Mouse (Mus musculus) cerebellum, postnatal 4 days (tissue): ENCODE results near the gene Commd4.
"Not testable (repeated sequence)": the region's sequence is repeated elsewhere in the genome, so short reads cannot be mapped to it uniquely, and the experiment has no call there.

ENCODE experiments used
- DNase-seq, 2 experiments: peaks; one replicate each; pipeline ENCODE4 v3.0.0; 2022; ENCODE audit warnings: low spot score in 2 of 2, mixed read lengths in 1 of 2

Gene Commd4

DNA sequence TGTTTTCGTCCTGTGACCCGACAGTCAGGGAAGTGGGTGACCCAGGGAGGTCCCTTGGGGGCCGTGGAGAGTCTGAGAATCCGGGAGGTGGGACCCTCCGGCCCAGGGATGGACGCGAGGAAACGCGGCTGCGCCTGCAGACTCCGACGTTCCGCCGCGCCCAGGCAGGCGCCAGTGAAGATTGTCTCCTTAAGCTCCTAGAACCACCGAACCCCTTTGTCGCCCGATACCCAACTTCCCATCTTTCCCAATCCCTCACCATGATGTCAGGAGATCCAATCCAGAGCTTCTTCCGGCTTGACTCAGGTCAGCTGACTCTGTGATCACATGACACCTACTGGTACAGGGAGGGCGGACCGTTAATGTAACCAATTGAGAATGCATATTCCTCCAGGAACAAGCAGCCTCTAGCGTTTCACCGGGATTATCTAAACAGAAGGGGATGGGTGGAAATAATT, at the start of gene Commd4:
Gene Commd4, minus strand, starts transcription at position 319 of the 458 bp plus-strand sequence.
- DNase-seq: peak; percentile 68 to 89

- no peak for DNase-seq
These were observed 48.8 kb upstream of the Commd4 start for GRCm38 (mm10) chr9:57206896-57207295.

DNA sequence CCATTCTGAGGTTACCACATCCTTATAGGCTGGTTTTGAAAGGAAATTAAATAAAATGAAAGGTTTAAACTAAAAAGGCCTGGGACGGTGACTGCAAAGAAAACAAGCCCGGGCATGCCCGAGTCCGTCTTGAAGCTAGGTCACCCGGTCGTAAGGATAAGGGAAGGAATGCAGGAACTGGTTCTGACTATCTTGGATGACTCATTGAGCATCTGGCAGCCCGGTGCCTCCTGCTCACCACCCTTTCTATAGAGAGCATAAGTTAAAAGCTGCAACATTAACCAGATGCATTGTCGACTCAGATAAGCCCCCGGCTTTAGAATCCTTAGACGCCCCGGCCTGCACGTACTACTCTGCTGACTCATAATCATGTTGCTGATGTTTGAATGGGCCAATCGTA, 45.4 kb upstream of the Commd4 start:
- DNase-seq: not testable (repeated sequence)

DNA sequence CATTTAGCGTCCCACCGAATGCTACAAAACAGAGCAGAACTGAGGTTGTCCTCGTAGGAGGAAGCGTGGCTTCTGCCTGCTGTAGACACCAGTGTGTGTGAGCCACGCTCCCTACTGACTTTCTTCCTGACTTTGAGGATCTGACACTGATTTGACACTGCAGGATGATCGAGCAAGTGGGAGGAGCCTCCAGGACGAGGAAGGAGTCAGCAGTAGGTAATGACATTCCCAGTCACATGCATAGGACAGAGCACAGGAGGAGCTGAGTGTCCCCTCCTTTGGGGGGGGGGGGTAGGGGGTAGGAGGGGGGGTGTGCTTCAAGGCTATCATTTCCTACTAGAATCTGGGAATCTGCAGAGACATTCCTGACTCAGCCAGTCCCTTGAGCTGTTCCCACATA, 44.9 kb upstream of the Commd4 start:
- DNase-seq: no peak

DNA sequence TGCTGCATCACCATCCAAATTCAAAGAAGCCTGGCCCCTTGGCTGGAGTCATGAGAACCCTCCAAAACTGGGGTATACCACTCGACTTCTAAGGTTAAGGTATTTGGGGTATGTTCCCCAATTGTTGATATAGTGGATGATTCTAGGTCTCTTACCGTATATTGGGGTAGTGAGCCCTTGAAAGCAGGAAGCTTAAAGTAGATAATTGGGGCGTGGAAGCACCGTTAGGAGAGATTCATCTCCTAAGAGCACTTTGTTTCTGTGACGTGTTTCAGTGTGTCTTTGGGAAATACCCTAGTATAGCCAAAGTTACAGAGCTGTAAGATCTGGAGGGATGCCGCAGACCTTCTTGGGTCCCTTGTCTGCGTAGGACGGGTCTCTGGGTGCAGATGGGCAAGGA, 39.3 kb upstream of the Commd4 start:
- no peak for DNase-seq

GRCm38 (mm10) chr9:57196708-57197107, 38.6 kb upstream of the Commd4 start:
- no peak for DNase-seq

- DNase-seq: no peak
These were observed 10.3 kb upstream of the Commd4 start for GRCm38 (mm10) chr9:57168411-57168810.

- DNase-seq: no peak
These were observed 8.0 kb upstream of the Commd4 start for GRCm38 (mm10) chr9:57166173-57166572.

GRCm38 (mm10) chr9:57163137-57163536, 5.0 kb upstream of the Commd4 start:
- no peak for DNase-seq

DNA sequence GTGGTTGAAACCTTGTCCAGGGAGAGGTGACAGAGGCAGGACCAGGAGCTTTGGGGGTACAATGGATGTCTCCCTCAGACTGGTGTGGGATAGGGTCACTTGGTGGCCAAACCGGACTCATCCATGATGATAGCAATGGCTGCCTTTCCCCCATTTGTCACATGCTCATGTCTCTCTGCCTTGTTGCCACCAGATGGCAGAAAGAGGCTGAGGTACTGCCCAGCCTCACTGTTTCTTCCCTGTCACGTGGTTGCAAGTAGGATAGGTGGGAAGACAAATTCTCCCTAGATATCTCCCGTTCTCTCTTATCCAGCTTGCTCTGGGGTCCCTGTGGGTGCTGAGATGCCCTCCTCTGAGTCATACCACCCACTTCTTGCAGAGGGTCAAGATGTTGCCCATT, 4.4 kb upstream of the Commd4 start:
- no peak for DNase-seq

DNA sequence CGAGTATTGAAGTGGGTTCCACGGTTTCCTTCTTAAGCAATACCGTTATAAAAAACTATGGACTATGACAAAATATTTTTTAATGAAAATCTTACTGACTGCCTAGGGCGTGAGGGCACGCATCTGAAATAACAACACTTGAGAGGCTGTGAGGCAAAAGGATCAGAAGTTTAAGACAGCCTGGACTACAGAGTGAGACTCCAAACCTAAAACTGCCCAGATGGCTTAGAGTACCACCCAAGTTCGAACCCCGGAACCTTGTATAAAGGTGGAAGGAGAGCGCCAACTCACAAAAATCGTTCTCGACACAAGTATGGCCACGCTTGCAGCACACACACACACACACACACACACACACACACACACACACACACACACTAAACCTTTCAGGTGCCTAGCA, 375 bp upstream of the Commd4 start:
- DNase-seq: no peak

- DNase-seq: no peak
These were observed 632 bp downstream of the Commd4 start for GRCm38 (mm10) chr9:57157499-57157898.

DNA sequence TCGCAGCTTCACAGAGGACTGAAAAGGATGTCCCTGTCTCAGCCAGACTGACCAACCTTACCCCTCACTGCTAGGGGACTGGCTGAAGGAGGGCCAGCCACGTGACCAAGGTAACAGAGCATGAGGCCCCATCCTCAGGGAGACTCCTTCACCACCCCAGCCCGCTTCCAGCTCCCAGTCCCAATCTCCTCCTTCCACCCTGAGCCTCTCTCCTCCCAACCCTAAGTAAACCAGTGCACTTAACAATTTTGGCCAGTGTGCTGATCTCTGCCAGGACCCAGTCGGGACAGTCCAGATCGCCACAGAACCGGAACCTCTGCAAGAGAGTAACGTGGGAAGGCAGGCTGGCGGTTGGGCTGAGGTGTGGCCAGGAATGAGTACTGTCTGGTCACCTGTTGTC, 1.3 kb downstream of the Commd4 start:
- no peak for DNase-seq

- DNase-seq: no peak
These were observed 1.7 kb downstream of the Commd4 start for GRCm38 (mm10) chr9:57156383-57156782.

DNA sequence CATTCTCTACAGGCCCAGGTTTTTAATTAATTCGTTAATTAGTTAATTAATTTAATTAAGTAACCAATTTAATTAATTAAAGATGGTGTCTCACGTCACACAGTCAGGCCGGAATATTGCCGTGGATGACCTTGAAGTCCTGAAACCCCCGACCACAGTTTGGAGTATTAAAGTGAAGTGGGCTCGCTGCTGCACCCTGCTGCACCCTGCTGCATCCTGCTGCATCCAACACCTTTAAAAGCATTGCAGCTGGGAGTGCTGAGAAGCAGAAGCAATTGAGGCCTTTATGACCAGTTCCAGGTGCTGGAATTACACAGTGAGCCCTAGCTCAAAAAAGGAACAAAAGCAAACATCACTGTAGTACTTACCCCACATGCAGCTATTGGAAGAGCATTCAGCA, 5.8 kb downstream of the Commd4 start:
- DNase-seq: no peak

DNA sequence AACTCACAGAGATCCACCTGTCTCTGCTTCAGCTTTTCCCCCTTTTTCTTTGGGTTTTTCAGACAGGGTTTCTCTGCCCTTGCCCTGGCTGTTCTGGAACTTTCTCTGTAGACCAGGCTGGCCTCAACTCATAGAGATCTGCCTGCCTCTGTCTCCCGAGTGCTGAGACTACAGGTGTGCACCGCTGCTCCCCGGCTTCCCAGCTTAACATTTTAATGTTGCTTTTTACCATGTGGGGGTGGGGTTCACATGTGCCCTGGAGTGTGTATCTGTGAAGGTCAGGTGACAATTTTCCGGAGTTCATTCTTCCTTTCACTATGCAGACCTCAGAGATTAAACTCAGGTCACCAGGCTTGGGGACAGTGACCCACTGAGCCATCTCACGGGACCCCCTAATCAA, 7.9 kb downstream of the Commd4 start:
- no peak for DNase-seq

DNA sequence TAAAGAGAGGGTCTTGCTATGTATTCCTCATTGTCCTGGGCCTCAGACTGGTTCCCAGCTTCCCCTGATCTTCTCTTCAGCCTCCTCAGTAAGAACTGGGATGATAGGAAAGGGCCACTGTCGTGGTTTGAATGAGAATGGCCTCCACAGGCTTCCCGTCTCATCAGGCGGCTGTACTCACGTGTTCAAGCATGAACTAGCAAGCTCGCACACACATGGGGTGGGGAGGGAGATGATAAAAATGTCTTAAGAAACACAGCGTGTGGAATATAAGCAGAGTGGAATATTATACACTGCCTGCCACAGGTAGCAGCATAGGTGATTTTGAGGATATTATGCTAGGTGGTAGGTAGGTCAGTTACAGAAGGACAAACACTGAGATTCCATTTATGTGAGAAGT, 9.1 kb downstream of the Commd4 start:
- DNase-seq: no peak

DNA sequence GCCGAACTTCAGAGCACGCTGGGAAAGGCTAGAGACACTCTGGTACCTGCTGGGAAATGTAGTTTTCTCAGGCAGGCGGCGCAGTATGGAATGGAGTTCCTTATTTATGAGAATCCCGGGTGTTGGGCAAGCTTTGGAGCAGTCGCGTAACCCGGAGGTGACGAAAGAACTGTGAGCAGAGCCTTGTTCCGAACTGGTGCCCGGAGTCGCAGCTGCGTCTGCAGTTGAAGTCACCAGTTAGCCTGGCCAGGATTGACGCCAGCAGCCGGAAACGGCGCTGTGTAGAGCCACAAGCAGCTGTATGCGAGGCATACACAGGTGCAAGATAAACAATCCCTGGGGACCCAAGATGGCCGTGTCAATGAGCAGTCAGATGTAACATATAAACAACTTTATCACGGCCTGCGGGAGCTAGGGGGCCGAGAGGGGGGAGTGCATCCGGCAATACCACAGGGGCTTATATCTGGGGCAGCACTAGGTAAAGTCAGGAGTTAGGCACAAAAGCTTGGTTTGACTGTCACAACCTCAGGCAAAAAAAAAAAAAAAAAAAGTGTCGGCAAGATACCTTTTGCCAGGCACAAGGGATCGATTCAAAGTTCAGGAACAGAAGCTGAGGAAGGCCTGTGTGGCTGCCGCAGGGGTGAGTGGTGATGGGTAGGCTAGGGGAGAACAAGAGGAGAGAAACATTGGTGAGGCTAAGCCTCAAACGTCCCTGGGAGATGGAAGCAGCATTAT, 9.8 kb downstream of the Commd4 start, which contains the start of gene Neil1:
Gene Neil1, minus strand, starts transcription at position 162 of the 735 bp plus-strand sequence.
- DNase-seq: peak; percentile 65 to 76

DNA sequence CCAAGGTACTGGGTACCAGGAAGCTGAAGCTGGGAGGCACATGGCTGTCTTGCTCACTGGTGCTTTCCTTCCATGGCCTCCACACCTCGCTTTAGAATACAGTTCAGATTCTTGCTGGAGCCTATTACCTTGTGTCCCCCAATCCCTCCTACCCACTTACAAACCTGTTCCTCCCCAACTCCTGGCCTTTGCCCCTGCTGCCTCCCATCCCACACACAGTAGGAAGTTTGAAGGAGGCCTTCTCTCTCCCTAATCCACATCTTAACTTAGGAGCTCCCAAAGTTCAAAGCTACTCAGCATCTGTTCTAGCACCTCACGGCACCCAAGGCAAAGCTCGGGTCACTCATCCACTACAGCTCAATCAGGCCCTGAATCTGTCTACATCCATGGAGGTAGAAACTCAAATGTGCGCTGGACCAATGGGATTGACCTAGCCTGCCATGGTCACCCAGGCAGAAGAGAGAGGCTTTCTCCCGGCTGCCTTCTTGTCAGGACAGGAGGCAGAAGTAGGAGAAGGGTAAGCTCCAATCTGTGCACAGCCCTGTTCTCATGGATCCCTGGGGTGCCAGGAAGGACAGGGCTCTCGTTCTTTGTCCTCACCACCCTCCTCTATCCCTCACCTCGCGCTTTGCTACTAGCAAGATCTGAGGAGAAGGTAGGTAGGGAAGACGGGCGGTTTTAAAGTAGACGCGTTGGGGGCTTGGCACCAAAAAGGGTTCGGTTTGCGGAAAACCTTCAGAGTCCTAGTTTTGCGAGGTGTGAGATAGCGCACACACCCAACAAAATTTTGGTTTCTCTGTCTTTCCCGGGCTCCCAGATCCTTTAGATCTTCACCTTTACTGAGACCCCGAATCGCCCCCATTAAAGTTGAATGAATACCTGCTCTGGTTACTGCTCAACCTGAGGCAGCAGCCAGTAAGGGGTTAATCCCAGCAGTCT, 10.7 kb downstream of the Commd4 start:
- DNase-seq: no peak

DNA sequence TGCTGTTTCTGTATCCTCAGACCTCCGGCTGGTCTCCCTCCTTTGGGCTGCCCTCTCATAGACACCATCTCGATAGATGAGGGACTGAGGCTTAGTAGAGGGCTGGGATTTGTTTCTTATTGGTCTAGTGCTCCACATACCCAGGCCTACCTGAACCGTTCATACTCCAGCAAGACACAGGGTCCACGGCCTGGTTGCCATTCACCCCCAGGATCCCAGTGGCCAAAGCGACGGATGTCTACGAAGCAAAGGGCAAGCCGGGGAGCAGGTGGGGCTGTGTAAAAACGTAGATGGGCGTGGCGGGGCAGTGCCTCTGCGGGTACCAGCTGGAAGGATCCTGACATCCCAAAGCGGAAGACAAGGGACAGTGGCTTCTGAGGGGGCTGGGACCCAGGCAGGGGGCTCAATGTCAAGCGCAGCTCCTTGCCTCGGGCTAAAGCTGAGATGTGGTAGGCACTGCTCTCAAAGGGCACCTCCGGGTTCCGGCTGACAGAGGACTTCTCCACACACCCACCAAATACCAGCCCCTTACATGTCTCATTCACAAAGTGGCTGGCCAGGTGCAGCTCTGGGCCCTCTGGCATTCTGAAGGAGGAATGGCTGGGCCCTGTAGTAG, 11.6 kb downstream of the Commd4 start:
- DNase-seq: no peak

DNA sequence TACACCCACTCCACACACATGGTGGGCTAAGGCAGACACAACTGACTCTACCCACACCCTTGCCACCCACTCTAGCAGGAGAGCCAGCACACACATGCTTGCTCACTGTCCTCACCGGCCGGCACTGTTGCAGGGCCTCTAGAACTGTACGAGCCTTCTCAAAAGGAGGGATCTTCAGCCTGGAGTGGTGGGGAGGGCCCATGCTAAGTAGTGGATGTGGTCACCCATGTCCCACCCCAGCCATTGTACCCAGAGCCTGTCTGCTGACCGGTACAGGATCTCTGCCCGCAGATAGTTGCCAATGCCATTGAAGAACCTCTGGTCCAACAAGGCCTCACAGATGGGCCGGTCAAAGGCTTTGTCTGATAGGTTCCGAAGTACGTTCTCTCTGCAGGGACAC, 13.3 kb downstream of the Commd4 start:
- no peak for DNase-seq

- no peak for DNase-seq
These were observed 14.9 kb downstream of the Commd4 start for GRCm38 (mm10) chr9:57143212-57143611.
